Mouse (Mus musculus) midbrain, embryonic 12.5 days (tissue): ENCODE data around the gene Zswim3. TPM values are rescaled to one million over a fixed set of nuclear protein-coding genes. Genes with fewer than 3 reads are reported as not detected.

Experiments used
- polyA plus RNA-seq: library from polyadenylated mRNA; unstranded; fragments of >200 nt; fragmentation: Nextera tagmentation; extraction: Ambion mirVana; gene quantifications from 2 replicates; pipeline ENCODE4 v1.2.1, GENCODE M21; 2016

Zswim3 gene
- polyA plus RNA-seq, 1 experiment from 2014 or later: 12.1 TPM

Other genes starting within 250 kb of the Zswim3 start
- gene Wfdc2, start 242.7 kb upstream of the Zswim3 start, polyA plus RNA-seq: 15.3 and 16.4 TPM in 2 replicates
- not detected in 2 replicates for gene Spint3, start 231.6 kb upstream of the Zswim3 start, polyA plus RNA-seq
- gene Wfdc6a, start 219.7 kb upstream of the Zswim3 start, polyA plus RNA-seq: not detected in 2 replicates
- gene Eppin, start 211.5 kb upstream of the Zswim3 start, polyA plus RNA-seq: not detected in 2 replicates
- gene Wfdc6b, start 191.6 kb upstream of the Zswim3 start, polyA plus RNA-seq: not detected in 2 replicates
- gene Wfdc8, start 191.5 kb upstream of the Zswim3 start, polyA plus RNA-seq: not detected in 2 replicates
- gene Wfdc16, start 166.3 kb upstream of the Zswim3 start, polyA plus RNA-seq: not detected in 2 replicates
- gene Wfdc10, start 149.1 kb upstream of the Zswim3 start, polyA plus RNA-seq: not detected in 2 replicates
- gene Wfdc9, start 148.5 kb upstream of the Zswim3 start, polyA plus RNA-seq: not detected in 2 replicates
- gene Wfdc11, start 131.0 kb upstream of the Zswim3 start, polyA plus RNA-seq: not detected in 2 replicates
- not detected in 2 replicates for gene Wfdc13, start 120.0 kb upstream of the Zswim3 start, polyA plus RNA-seq
- not detected in 2 replicates for gene Spint4, start 106.6 kb upstream of the Zswim3 start, polyA plus RNA-seq
- gene Spint5, start 89.8 kb upstream of the Zswim3 start, polyA plus RNA-seq: not detected in 2 replicates
- gene Wfdc3, start 59.2 kb upstream of the Zswim3 start, polyA plus RNA-seq: 0.93 and 1.1 TPM in 2 replicates
- 87.6 and 90.0 TPM in 2 replicates for gene Dnttip1, start 59.1 kb upstream of the Zswim3 start, polyA plus RNA-seq
- gene Ube2c, start 35.2 kb upstream of the Zswim3 start, polyA plus RNA-seq: 438 and 455 TPM in 2 replicates
- 0.52 and 0.77 TPM in 2 replicates for gene Tnnc2, start 25.1 kb upstream of the Zswim3 start, polyA plus RNA-seq
- gene Snx21, start 19.3 kb upstream of the Zswim3 start, polyA plus RNA-seq: 14.4 and 18.3 TPM in 2 replicates
- gene Acot8, start 216 bp upstream of the Zswim3 start, polyA plus RNA-seq: 13.4 and 16.5 TPM in 2 replicates
- gene Zswim1, start 17.6 kb downstream of the Zswim3 start, polyA plus RNA-seq: 23.8 and 25.0 TPM in 2 replicates
- 0.24 TPM in 1 of 2 replicates, not detected in the other for gene Spata25, start 23.4 kb downstream of the Zswim3 start, polyA plus RNA-seq
- gene Ctsa, start 27.8 kb downstream of the Zswim3 start, polyA plus RNA-seq: 98.8 and 101 TPM in 2 replicates
- gene Neurl2, start 28.4 kb downstream of the Zswim3 start, polyA plus RNA-seq: 4.4 and 5.2 TPM in 2 replicates
- 90.2 and 113 TPM in 2 replicates for gene Pltp, start 52.6 kb downstream of the Zswim3 start, polyA plus RNA-seq
- gene Pcif1, start 74.2 kb downstream of the Zswim3 start, polyA plus RNA-seq: 87.0 and 96.9 TPM in 2 replicates
- gene Zfp335, start 106.7 kb downstream of the Zswim3 start, polyA plus RNA-seq: 17.5 and 17.7 TPM in 2 replicates
- 6.2 and 7.5 TPM in 2 replicates for gene Mmp9, start 135.7 kb downstream of the Zswim3 start, polyA plus RNA-seq
- gene Slc12a5, start 155.7 kb downstream of the Zswim3 start, polyA plus RNA-seq: 8.1 and 9.9 TPM in 2 replicates
- 141 and 148 TPM in 2 replicates for gene Ncoa5, start 229.8 kb downstream of the Zswim3 start, polyA plus RNA-seq